Comparison of ENCODE assay signal across 9 mouse cellular contexts in the genomic region with DNA sequence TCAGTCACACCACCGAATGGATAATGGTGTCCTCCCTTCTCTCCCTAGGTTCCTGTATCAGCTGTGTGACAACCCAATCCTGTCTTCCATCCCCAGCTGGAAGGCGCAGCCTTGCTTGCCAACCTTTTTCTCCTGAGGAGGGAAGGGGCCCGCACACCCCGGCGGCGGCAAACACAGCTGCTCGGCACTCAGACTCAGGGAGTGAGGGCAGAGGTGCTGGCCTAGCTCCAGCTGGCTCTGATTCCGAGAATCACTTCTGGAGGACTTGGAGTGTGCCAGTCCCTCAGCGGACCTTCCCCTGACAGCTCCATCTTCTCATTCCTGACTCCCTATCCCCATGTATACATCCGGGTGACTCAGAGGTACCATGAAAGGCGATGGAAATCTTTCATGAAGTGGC. TPM values are rescaled to one million over a fixed set of nuclear protein-coding genes. Genes with fewer than 3 reads are reported as not detected.
DNase-seq lines count a peak whose midpoint lies in the region; ATAC-seq and TF ChIP-seq lines count a peak whose summit lies in the region.
"Had no signal": no experiment of that assay in that cellular context is flagged by ENCODE, and none has a peak within 500 bp of the region (broad histone marks: within the 10 kb centered on the region; RNA-seq: fewer than 3 reads in every experiment).

No protein-coding gene starts in this region.

- no peak overlapping the region for H3ac ChIP-seq in myocyte (ENCODE audit: control insufficient read depth, insufficient read length)

- no peaks in the 10 kb centered on the region for H3K79me2 ChIP-seq in myocyte (ENCODE audit: control insufficient read depth, insufficient read depth)

- no peak overlapping the region for H3K4me3 ChIP-seq in myocyte

- H3K4me2 ChIP-seq in myocyte (ENCODE audit: low read depth) = peak overlapping the region; percentile 6

- no peak for TF ChIP-seq POLR2A in myocyte (IDR thresholded peaks at IDR 0.05; ENCODE audit: insufficient read length, low read depth)

- peak; percentile 45 to 77 for DNase-seq in cerebellum, postnatal 14 days
- DNase-seq in cerebellum, adult 9-11 months = no peak
- peak; percentile 54 for DNase-seq in right cerebral cortex, postnatal 14 days
- no peak for DNase-seq in right cerebral cortex, adult 2 months (ENCODE audit: low spot score in 2 of 2)
- peak; percentile 16 for DNase-seq in layer of hippocampus, adult 9-11 months
- DNase-seq in thymus, postnatal 25 days = no peak

- H3K27me3 ChIP-seq in myocyte (ENCODE audit: control insufficient read depth, insufficient read depth, insufficient read length) = no peaks in the 10 kb centered on the region

- ATAC-seq in activated CD4-positive, CD25-positive, alpha-beta regulatory T cell, adult 4 months = no peak

- no peaks in the 10 kb centered on the region for H3K36me3 ChIP-seq in myocyte (ENCODE audit: control insufficient read depth, insufficient read depth)

TF ChIP-seq in myocyte, 11 proteins besides CTCF, POLR2A, EP300 and RAD21:
- TF ChIP-seq MYOG (IDR thresholded peaks at IDR 0.05; ENCODE audit: control insufficient read depth in 1 of 3, insufficient read depth in 1 of 3, insufficient read length in 2 of 3, low read depth in 2 of 3) (peak in 2 of 3 experiments; percentile 22 to 48), POLR2AphosphoS2 (IDR thresholded peaks at IDR 0.05; ENCODE audit: insufficient read length, low read depth) (no peak), E2F4 (IDR thresholded peaks at IDR 0.05; ENCODE audit: insufficient read depth) (no peak), TCF3 (IDR thresholded peaks at IDR 0.05; ENCODE audit: insufficient read length, low read depth) (no peak), USF1 (IDR thresholded peaks at IDR 0.05; ENCODE audit: low read depth) (no peak), CEBPB (IDR thresholded peaks at IDR 0.05; ENCODE audit: insufficient read depth, poor library complexity, severe bottlenecking) (no peak), SRF (IDR thresholded peaks at IDR 0.05; ENCODE audit: control insufficient read depth, insufficient read length, low read depth) (no peak), MAX (IDR thresholded peaks at IDR 0.05; ENCODE audit: low read depth) (no peak), TCF12 (IDR thresholded peaks at IDR 0.05; ENCODE audit: insufficient read depth, poor library complexity, severe bottlenecking) (no peak), MYOD1 (IDR thresholded peaks at IDR 0.05; ENCODE audit: control insufficient read depth in 1 of 3, insufficient read length in 2 of 3, low read depth in 2 of 3) (peak in 2 of 3 experiments; percentile 18 to 51), REST (IDR thresholded peaks at IDR 0.05; ENCODE audit: insufficient read depth, insufficient read length) (no peak)

RNA-seq across cellular contexts. Expression of gene Ccdc182, which starts 36.9 kb away (rescaled TPM):
- not detected for polyA plus RNA-seq in myocyte (2012; fragmentation: generic; extraction: Trizol)
- polyA plus RNA-seq in activated CD4-positive, CD25-positive, alpha-beta regulatory T cell, adult 4 months (2017; shearing (Covaris generic)) = not detected
- polyA plus RNA-seq: intestine, embryonic 14.5 days had no signal

Comparison
In these comparisons a context has a peak if more than half of its experiments do, and no peak if none do; other contexts are left out.
1. DNase-seq: peak in cerebellum, postnatal 14 days (2 of 2), right cerebral cortex, postnatal 14 days (single experiment) and layer of hippocampus, adult 9-11 months (single experiment); none in cerebellum, adult 9-11 months (single experiment), right cerebral cortex, adult 2 months (0 of 2) and thymus, postnatal 25 days (single experiment).